Mouse (Mus musculus) MEL (cell line): ENCODE results near the gene Unc13d. TPM values are rescaled to one million over a fixed set of nuclear protein-coding genes. Genes with fewer than 3 reads are reported as not detected.

ENCODE experiments used
- DNase-seq: peaks from one replicate; pipeline ENCODE4 v3.0.0; 2011; ENCODE audit warnings: low read depth, low spot score
- H3K27ac ChIP-seq: 2 replicates; pipeline ENCODE4 v1.5.1; 2012; ENCODE audit warnings: low read depth, mild to moderate bottlenecking, control low read depth, low read length, moderate library complexity; ENCODE audit not compliant: control insufficient read depth
- H3K27me3 ChIP-seq, 2 experiments: fragments of 150-350 bp in 1 of 2; sonication (generic) in 1 of 2; 2 replicates each; pipeline ENCODE4 v1.6.1; 2012; ENCODE audit warnings: low read length in 2 of 2, mild to moderate bottlenecking in 2 of 2, improper control_type of control experiment in 1 of 2, moderate library complexity in 1 of 2; ENCODE audit not compliant: insufficient read depth in 2 of 2, control insufficient read depth in 1 of 2
- H3K36me3 ChIP-seq, 2 experiments: 2 replicates each; pipeline ENCODE4 v1.6.1; 2012 to 2014; ENCODE audit warnings: low read length in 2 of 2, improper control_type of control experiment in 1 of 2, inconsistent platforms in 1 of 2, mild to moderate bottlenecking in 1 of 2; ENCODE audit not compliant: insufficient read depth in 2 of 2, control insufficient read depth in 1 of 2
- H3K4me1 ChIP-seq, 2 experiments: fragments of 150-350 bp in 1 of 2; sonication (generic) in 1 of 2; 2 replicates each; pipeline ENCODE4 v1.6.1; 2012; ENCODE audit warnings: low read length in 2 of 2, improper control_type of control experiment in 1 of 2, mild to moderate bottlenecking in 1 of 2; ENCODE audit not compliant: insufficient read depth in 2 of 2, control insufficient read depth in 1 of 2
- H3K4me3 ChIP-seq, 2 experiments: fragments of 150-350 bp in 1 of 2; sonication (generic) in 1 of 2; 2 replicates each; pipeline ENCODE4 v1.5.1; 2012; ENCODE audit warnings: low read depth in 2 of 2, low read length in 2 of 2, mild to moderate bottlenecking in 2 of 2, moderate library complexity in 2 of 2, control low read depth in 1 of 2, improper control_type of control experiment in 1 of 2; ENCODE audit not compliant: control insufficient read depth in 1 of 2, insufficient read depth in 1 of 2
- H3K79me2 ChIP-seq: 2 replicates; pipeline ENCODE4 v1.6.1; 2012; ENCODE audit warnings: mild to moderate bottlenecking, low read length, moderate library complexity; ENCODE audit not compliant: control insufficient read depth, poor library complexity, insufficient read depth
- H3K9ac ChIP-seq: 2 replicates; pipeline ENCODE4 v1.6.1; 2012; ENCODE audit warnings: low read depth, mild to moderate bottlenecking, control low read depth, low read length, moderate library complexity; ENCODE audit not compliant: control insufficient read depth, poor library complexity, severe bottlenecking
- H3K9me3 ChIP-seq: fragments of 150-350 bp; sonication (generic); replicated peaks from 2 replicates; pipeline ENCODE4 v1.6.1; 2012; ENCODE audit warnings: mild to moderate bottlenecking, low read length, improper control_type of control experiment, moderate library complexity; ENCODE audit not compliant: insufficient read depth
- BHLHE40 ChIP-seq: IDR thresholded peaks from 2 replicates; pipeline ENCODE4 v1.6.1; 2012; ENCODE audit warnings: low read depth, mild to moderate bottlenecking, inconsistent platforms, low read length, improper control_type of control experiment, borderline replicate concordance
- CTCF ChIP-seq, 3 experiments: IDR thresholded peaks in 2 of 3; conservative IDR thresholded peaks in 1 of 3; 2 replicates each; pipeline ENCODE4 v1.5.1; 2011 to 2012; ENCODE audit warnings: low read length in 3 of 3, low read depth in 2 of 3, mild to moderate bottlenecking in 2 of 3, improper control_type of control experiment in 1 of 3, inconsistent platforms in 1 of 3, mixed read lengths in 1 of 3, moderate library complexity in 1 of 3; ENCODE audit not compliant: control insufficient read depth in 1 of 3, insufficient read depth in 1 of 3, poor library complexity in 1 of 3, severe bottlenecking in 1 of 3
- E2F4 ChIP-seq: IDR thresholded peaks from 2 replicates; pipeline ENCODE4 v1.6.1; 2011; ENCODE audit warnings: low read depth, low read length, improper control_type of control experiment, borderline replicate concordance
- ELF1 ChIP-seq: IDR thresholded peaks from 2 replicates; pipeline ENCODE4 v1.6.1; 2014; ENCODE audit warnings: low read depth, mild to moderate bottlenecking, inconsistent platforms, low read length, improper control_type of control experiment, moderate library complexity
- EP300 ChIP-seq, 2 experiments: IDR thresholded peaks; 2 replicates each; pipeline ENCODE4 v1.6.1; 2011; ENCODE audit warnings: improper control_type of control experiment in 2 of 2, low read length in 2 of 2, low read depth in 1 of 2, mild to moderate bottlenecking in 1 of 2
- ETS1 ChIP-seq: IDR thresholded peaks from 2 replicates; pipeline ENCODE4 v1.6.1; 2012; ENCODE audit warnings: low read depth, mild to moderate bottlenecking, inconsistent platforms, low read length, improper control_type of control experiment, moderate library complexity
- GATA1 ChIP-seq: IDR thresholded peaks from 2 replicates; pipeline ENCODE4 v1.6.1; 2011; ENCODE audit warnings: low read depth, low read length, improper control_type of control experiment
- HCFC1 ChIP-seq: IDR thresholded peaks from 2 replicates; pipeline ENCODE4 v1.6.1; 2012; ENCODE audit warnings: low read depth, mild to moderate bottlenecking, inconsistent platforms, low read length, improper control_type of control experiment, moderate library complexity
- JUND ChIP-seq: IDR thresholded peaks from 2 replicates; pipeline ENCODE4 v1.6.1; 2011; ENCODE audit warnings: low read depth, mild to moderate bottlenecking, improper control_type of control experiment, low read length
- KAT2A ChIP-seq: conservative IDR thresholded peaks from 2 replicates; pipeline ENCODE4 v1.6.1; 2012; ENCODE audit warnings: low read depth, low read length, improper control_type of control experiment, inconsistent platforms
- MAFK ChIP-seq: IDR thresholded peaks from 2 replicates; pipeline ENCODE4 v1.6.1; 2011; ENCODE audit warnings: low read depth, mild to moderate bottlenecking, low read length, improper control_type of control experiment, borderline replicate concordance
- MAX ChIP-seq: IDR thresholded peaks from 2 replicates; pipeline ENCODE4 v1.6.1; 2011; ENCODE audit warnings: low read length, improper control_type of control experiment
- MAZ ChIP-seq: IDR thresholded peaks from 2 replicates; pipeline ENCODE4 v1.6.1; 2012; ENCODE audit warnings: low read depth, mild to moderate bottlenecking, inconsistent platforms, low read length, improper control_type of control experiment
- MEF2A ChIP-seq: IDR thresholded peaks from 2 replicates; pipeline ENCODE4 v1.6.1; 2014; ENCODE audit warnings: low read depth, mild to moderate bottlenecking, inconsistent platforms, low read length, improper control_type of control experiment; ENCODE audit not compliant: poor library complexity, insufficient replicate concordance, severe bottlenecking; ENCODE audit errors: extremely low read depth
- MXI1 ChIP-seq: IDR thresholded peaks from 2 replicates; pipeline ENCODE4 v1.6.1; 2011; ENCODE audit warnings: mild to moderate bottlenecking, low read depth, low read length, improper control_type of control experiment
- MYB ChIP-seq: IDR thresholded peaks from 2 replicates; pipeline ENCODE4 v1.6.1; 2011; ENCODE audit warnings: mild to moderate bottlenecking, low read depth, low read length, improper control_type of control experiment
- MYC ChIP-seq: IDR thresholded peaks from 2 replicates; pipeline ENCODE4 v1.6.1; 2011; ENCODE audit warnings: low read depth, mild to moderate bottlenecking, low read length, improper control_type of control experiment, moderate library complexity
- NELFE ChIP-seq: IDR thresholded peaks from 2 replicates; pipeline ENCODE4 v1.6.1; 2011; ENCODE audit warnings: low read depth, low read length, improper control_type of control experiment
- NRF1 ChIP-seq: IDR thresholded peaks from 2 replicates; pipeline ENCODE4 v1.6.1; 2014; ENCODE audit warnings: low read depth, mild to moderate bottlenecking, inconsistent platforms, low read length, improper control_type of control experiment, moderate library complexity; ENCODE audit not compliant: poor library complexity, insufficient read depth, severe bottlenecking
- POLR2A ChIP-seq, 2 experiments: IDR thresholded peaks; 2 replicates each; pipeline ENCODE4 v1.6.1; 2011 to 2012; ENCODE audit warnings: low read length in 2 of 2, mild to moderate bottlenecking in 2 of 2, control low read depth in 1 of 2, improper control_type of control experiment in 1 of 2, low read depth in 1 of 2, moderate library complexity in 1 of 2; ENCODE audit not compliant: control insufficient read depth in 1 of 2, insufficient read depth in 1 of 2, poor library complexity in 1 of 2
- POLR2AphosphoS2 ChIP-seq: IDR thresholded peaks from 2 replicates; pipeline ENCODE4 v1.6.1; 2011; ENCODE audit warnings: low read length, improper control_type of control experiment
- POLR2AphosphoS5 ChIP-seq: IDR thresholded peaks from 2 replicates; pipeline ENCODE4 v1.6.1; 2012; ENCODE audit warnings: low read depth, borderline replicate concordance, mild to moderate bottlenecking, inconsistent platforms, low read length, moderate library complexity, mixed read lengths
- RAD21 ChIP-seq: IDR thresholded peaks from 2 replicates; pipeline ENCODE4 v1.6.1; 2011; ENCODE audit warnings: mild to moderate bottlenecking, low read depth, low read length, improper control_type of control experiment
- RCOR1 ChIP-seq: IDR thresholded peaks from 2 replicates; pipeline ENCODE4 v1.6.1; 2012; ENCODE audit warnings: low read depth, mild to moderate bottlenecking, inconsistent platforms, low read length, improper control_type of control experiment
- SIN3A ChIP-seq: IDR thresholded peaks from 2 replicates; pipeline ENCODE4 v1.6.1; 2012; ENCODE audit warnings: low read length, improper control_type of control experiment, inconsistent platforms
- SMC3 ChIP-seq: IDR thresholded peaks from 2 replicates; pipeline ENCODE4 v1.6.1; 2011; ENCODE audit warnings: low read depth, low read length, improper control_type of control experiment
- TAL1 ChIP-seq: IDR thresholded peaks from 2 replicates; pipeline ENCODE4 v1.6.1; 2012; ENCODE audit warnings: mild to moderate bottlenecking, inconsistent platforms, low read length, moderate library complexity, mixed read lengths
- TBP ChIP-seq: IDR thresholded peaks from 2 replicates; pipeline ENCODE4 v1.8.0; 2011; ENCODE audit warnings: low read depth, low read length, improper control_type of control experiment
- TCF12 ChIP-seq: IDR thresholded peaks from 2 replicates; pipeline ENCODE4 v1.6.1; 2014; ENCODE audit warnings: low read depth, mild to moderate bottlenecking, inconsistent platforms, low read length, improper control_type of control experiment, moderate library complexity
- UBTF ChIP-seq: IDR thresholded peaks from 2 replicates; pipeline ENCODE4 v1.6.1; 2012; ENCODE audit warnings: low read depth, mild to moderate bottlenecking, inconsistent platforms, low read length, improper control_type of control experiment, moderate library complexity, borderline replicate concordance; ENCODE audit not compliant: insufficient read depth
- USF1 ChIP-seq: IDR thresholded peaks from 2 replicates; pipeline ENCODE4 v1.6.1; 2014; ENCODE audit warnings: low read depth, mild to moderate bottlenecking, inconsistent platforms, low read length, improper control_type of control experiment, moderate library complexity
- USF2 ChIP-seq, 2 experiments: IDR thresholded peaks; 2 replicates each; pipeline ENCODE4 v1.6.1; 2011 to 2012; ENCODE audit warnings: improper control_type of control experiment in 2 of 2, low read length in 2 of 2, borderline replicate concordance in 1 of 2, inconsistent platforms in 1 of 2, low read depth in 1 of 2, mild to moderate bottlenecking in 1 of 2; ENCODE audit not compliant: insufficient read depth in 1 of 2
- ZC3H11A ChIP-seq: IDR thresholded peaks from 2 replicates; pipeline ENCODE4 v1.6.1; 2012; ENCODE audit warnings: low read depth, mild to moderate bottlenecking, inconsistent platforms, low read length, improper control_type of control experiment
- ZNF384 ChIP-seq: IDR thresholded peaks from 2 replicates; pipeline ENCODE4 v1.6.1; 2012; ENCODE audit warnings: low read depth, mild to moderate bottlenecking, inconsistent platforms, low read length, improper control_type of control experiment
- polyA plus RNA-seq, 2 experiments: library from polyadenylated mRNA; stranded (reverse) in 1 of 2; unstranded in 1 of 2; fragments of >175 nt in 1 of 2; fragments of >200 nt in 1 of 2; gene quantifications; 2 replicates each; pipeline versions ENCODE4 v1.2.1 to v1.2.4; 2012; ENCODE audit warnings: low replicate concordance in 2 of 2, low read depth in 1 of 2; ENCODE audit not compliant: insufficient read length in 2 of 2, insufficient read depth in 1 of 2, missing spikeins in 1 of 2
- total RNA-seq: library from RNA; depleted of rRNA; stranded (reverse); fragments of 300-350 nt; gene quantifications from 2 replicates; pipeline ENCODE4 v1.2.3, GENCODE M21; 2012; rRNA removed

The Unc13d gene
- 146 and 176 TPM in 2 replicates for total RNA-seq
- polyA plus RNA-seq, result 100 to 1,000 TPM in 1 of 2 experiments, not detected in 1; 115 TPM

DNA sequence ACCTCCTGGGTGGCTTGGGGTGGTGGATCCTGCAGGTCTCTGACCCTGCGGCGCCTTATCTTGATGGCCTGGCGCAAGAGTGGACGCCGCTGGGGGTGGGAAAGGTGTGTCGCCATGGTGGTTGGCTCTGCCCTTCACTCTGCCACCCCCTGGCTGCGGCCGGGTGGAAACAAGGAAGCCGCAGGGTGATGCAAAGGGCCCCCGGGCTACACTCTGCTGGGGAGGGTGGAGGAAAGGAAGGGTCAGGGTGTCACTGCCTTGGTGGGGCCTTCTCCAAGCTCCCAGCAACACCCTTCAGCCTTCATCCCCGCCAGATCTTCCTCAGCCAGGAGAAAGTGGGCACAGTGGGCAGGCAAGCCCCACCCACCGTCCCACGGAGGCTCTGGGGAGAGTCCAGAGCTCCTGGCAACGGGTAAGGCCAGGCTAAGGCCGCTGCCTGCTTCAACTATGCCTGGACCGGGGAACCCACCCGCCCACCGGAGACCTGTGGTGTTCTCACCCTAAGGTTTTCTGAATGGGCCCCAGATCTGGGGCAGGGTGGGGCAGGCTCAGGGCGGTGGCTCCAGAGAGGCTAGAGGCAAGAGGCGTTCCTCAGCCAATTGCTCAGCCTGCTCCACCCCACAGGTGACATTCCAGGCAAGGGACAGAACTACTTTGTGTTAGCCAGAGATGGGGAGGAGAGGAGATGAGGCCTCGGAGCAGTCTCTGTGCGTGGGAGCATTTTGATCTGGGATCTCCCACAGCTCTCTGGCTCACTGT, at the start of gene Unc13d:
Gene Unc13d (minus strand): TSS at position 516 of the 759 bp plus-strand sequence.
- H3K27me3 ChIP-seq, result no peaks in the 10 kb centered on the region
- peak; percentile 29; the same call in 1 of the 2 replicates for TF ChIP-seq NRF1
- no peak for TF ChIP-seq JUND
- TF ChIP-seq SMC3, result no peak; the same call in 1 of the 2 replicates
- TF ChIP-seq ZNF384, result no peak
- TF ChIP-seq MYB, result no peak
- no peak; the same call in 1 of the 2 replicates for TF ChIP-seq HCFC1
- TF ChIP-seq EP300 (IDR thresholded peaks at IDR 0.05; ENCODE audit: low read depth in 1 of 2, low read length in 2 of 2), result 0 out of 4 replicates have a peak, but pooled peaks of 1 of the 2 experiments have one; percentile 35
- 0 out of 2 replicates have a peak, but pooled peaks have one; percentile 29 for TF ChIP-seq MEF2A
- TF ChIP-seq KAT2A, result no peak
- TF ChIP-seq TBP, result no peak; the same call in 1 of the 2 replicates
- no peak for TF ChIP-seq USF2 (IDR thresholded peaks at IDR 0.05; ENCODE audit: borderline replicate concordance in 1 of 2, insufficient read depth in 1 of 2, low read depth in 1 of 2, low read length in 2 of 2)
- peak; percentile 35; the same call in 1 of the 2 replicates for TF ChIP-seq BHLHE40
- TF ChIP-seq TAL1, result no peak
- TF ChIP-seq SIN3A, result peak; percentile 41; the same call in 1 of the 2 replicates
- peak; percentile 39; the same call in 1 of the 2 replicates for TF ChIP-seq TCF12
- TF ChIP-seq ZC3H11A, result no peak
- no peak for TF ChIP-seq MAFK
- TF ChIP-seq POLR2A (IDR thresholded peaks at IDR 0.05; ENCODE audit: control insufficient read depth in 1 of 2, insufficient read depth in 1 of 2, low read depth in 1 of 2, low read length in 2 of 2, poor library complexity in 1 of 2), result peak in 1 of 2 experiments; percentile 67; a peak in 2 of 4 replicates
- no peak; the same call in 1 of the 2 replicates for TF ChIP-seq MAX
- no peak for TF ChIP-seq E2F4
- peak; percentile 58 for TF ChIP-seq POLR2AphosphoS2
- peak; percentile 64 for TF ChIP-seq ELF1
- TF ChIP-seq CTCF (IDR thresholded peaks at IDR 0.05 in 2 of 3, conservative IDR thresholded peaks at IDR 0.05 in 1 of 3; ENCODE audit: control insufficient read depth in 1 of 3, insufficient read depth in 1 of 3, low read depth in 2 of 3, low read length in 3 of 3, poor library complexity in 1 of 3, severe bottlenecking in 1 of 3), result peak in 2 of 3 experiments; percentile 34 to 44; a peak in 3 of 6 replicates
- 0 out of 2 replicates have a peak, but pooled peaks have one; percentile 39 for TF ChIP-seq ETS1
- no peak for TF ChIP-seq POLR2AphosphoS5
- TF ChIP-seq NELFE, result peak; percentile 23; the same call in 1 of the 2 replicates
- no peak; the same call in 1 of the 2 replicates for TF ChIP-seq MXI1
- TF ChIP-seq MYC, result no peak
- TF ChIP-seq GATA1, result no peak
- TF ChIP-seq RCOR1, result no peak
- peak; percentile 29; the same call in 1 of the 2 replicates for TF ChIP-seq MAZ
- no peak for TF ChIP-seq RAD21
- TF ChIP-seq UBTF, result no peak
- TF ChIP-seq USF1, result 0 out of 2 replicates have a peak, but pooled peaks have one; percentile 41

More for the DNA sequence above, at the start of gene Unc13d:
- H3K36me3 ChIP-seq, result peaks cover 0 to 20% of the 10 kb centered on the region in 2 experiments; a peak in 2 of 4 replicates
- DNase-seq, result peak; percentile 85
- H3K9me3 ChIP-seq, result no peaks in the 10 kb centered on the region
- H3K27ac ChIP-seq, result peak within 1 kb of the TSS; percentile 97
- peak within 1 kb of the TSS; percentile 94 for H3K9ac ChIP-seq
- H3K4me3 ChIP-seq, result peak within 1 kb of the TSS; percentile 59 to 78
- peaks cover 11 to 21% of the 10 kb centered on the region in 2 experiments for H3K4me1 ChIP-seq
- H3K79me2 ChIP-seq, result peaks cover 21% of the 10 kb centered on the region
